Mouse (Mus musculus) right cerebral cortex, adult 18-20 months (tissue): ENCODE results near the gene Itga6.

Experiments
- DNase-seq: peaks from one replicate; pipeline ENCODE4 v3.0.0; 2022; ENCODE audit warnings: mixed read lengths

Gene Itga6

DNA sequence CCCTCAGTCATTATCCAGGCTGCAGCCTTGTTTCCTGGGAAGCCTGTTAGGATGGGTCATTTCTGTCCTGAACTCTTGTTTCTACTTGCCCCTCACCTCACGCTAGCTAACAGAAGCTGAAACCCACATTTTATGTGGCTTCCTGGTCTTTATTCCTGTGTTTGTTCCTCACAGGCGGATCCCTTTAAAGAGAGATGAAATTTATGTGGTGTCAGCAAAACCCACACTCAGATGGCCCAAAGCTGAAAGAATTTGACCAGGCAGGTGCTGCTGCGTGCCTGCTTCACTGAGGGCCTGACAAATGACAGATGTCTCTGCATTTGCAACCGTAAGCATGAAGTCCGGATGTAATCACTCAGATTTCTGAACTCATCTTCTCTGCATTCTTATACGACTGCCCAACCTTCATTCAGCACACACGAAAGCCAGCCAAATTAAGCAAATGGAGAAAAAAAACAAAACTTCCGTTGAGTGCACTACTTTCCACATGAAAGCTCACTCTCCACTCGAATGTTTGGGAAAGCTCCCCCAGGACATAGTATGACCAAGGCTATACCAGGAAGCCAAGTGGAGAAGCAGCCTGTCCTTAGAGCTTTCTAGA, 10.5 kb upstream of the Itga6 start:
- no peak for DNase-seq

DNA sequence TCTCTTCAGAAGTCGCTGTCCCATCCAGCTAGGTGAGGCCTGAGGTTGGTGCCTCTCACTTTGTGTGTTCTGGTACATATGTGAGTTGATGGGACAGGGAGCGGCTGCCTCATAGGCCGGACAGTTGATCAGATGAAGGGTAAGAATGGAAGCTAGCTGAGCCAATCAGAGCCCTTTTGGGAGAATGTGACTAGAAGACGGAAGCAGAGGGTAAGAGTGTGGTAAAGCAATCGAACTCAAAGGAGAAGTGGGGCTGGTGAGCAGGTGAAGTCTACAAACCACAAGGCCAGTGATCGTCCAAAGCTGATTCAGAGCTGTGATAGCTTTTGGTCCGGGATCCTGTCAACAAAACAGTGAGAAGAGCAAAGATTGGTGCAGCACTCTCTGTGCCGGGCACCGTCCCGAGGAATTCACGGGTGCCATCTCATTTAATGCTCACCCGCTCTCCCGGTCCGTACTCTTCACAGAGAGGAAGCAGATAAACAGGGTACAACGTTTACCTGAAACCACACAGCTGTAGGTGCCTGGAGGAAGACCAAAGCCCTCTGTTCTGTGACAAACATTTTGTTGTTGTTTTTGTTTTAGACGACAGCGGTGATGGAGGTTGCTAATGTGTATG, 9.8 kb upstream of the Itga6 start:
- no peak for DNase-seq

DNA sequence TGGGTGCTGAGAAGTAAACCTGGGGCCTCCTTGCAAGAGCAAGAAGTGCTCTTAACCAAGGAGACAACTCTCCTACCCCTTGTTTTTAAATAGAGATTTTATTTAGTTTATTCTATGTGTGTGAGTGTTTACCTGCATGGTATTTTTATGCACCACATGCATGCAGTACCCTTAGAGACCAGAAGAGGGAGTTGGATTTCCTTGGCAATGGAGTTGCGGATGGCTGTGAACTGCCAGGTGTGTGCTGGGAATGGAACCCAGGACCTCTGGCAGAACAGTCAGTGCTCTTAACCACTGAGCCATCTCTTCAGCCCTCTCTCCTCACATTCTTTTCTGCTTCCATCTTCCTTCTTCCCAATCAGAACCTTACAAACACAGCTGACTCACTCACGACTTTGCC, 9.2 kb upstream of the Itga6 start:
- DNase-seq = no peak

DNA sequence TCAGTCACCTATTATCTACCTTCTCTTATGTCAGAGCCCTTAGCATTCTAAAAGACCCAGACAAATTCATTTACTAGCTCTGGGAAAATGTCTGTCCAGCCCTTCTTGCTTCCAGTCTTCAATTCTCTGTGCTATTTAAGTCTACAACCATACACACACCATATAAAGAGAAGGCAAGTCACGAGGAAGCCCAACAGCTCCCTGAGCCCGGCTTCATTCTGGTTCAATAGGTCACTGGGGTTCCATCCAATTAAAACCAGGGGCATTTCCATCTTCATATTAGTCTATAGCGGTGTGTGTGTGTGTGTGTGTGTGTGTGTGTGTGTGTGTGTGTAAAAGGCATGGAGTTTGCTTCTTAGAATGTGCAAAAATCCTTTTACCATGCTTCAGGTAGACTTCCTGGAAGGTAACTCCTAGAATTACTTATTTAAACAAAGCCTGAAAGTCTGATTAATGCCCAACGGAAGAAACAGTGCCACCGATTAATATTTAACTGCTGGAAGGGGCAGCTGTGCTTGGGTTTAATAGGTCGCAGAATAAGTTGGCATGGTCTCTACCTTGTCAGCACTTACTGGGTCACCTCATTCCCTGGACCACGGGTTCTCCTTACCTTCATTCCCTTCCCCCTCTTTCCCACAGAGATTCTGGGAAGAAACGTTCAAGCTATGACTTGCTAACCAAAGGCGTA, 6.1 kb upstream of the Itga6 start:
- DNase-seq = no peak

DNA sequence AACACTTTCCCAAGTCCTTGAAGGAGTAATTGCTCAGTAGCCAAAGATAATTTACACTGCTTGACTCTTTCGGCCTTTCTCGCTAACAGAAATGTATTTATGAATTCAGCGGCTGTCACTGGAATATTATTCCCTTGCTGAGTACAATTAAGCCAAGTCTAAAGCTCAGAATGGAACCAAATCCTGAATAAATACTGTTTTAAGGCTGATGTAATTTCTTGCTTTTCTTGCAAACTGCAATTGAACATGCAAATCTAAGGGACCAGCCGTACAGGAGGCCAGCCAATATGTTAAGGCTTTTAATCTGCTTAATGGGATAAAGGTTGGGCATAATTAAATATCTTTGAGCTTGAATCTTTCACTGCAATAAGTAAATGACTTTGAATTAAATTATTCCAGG, 2.9 kb upstream of the Itga6 start:
- DNase-seq = no peak

DNA sequence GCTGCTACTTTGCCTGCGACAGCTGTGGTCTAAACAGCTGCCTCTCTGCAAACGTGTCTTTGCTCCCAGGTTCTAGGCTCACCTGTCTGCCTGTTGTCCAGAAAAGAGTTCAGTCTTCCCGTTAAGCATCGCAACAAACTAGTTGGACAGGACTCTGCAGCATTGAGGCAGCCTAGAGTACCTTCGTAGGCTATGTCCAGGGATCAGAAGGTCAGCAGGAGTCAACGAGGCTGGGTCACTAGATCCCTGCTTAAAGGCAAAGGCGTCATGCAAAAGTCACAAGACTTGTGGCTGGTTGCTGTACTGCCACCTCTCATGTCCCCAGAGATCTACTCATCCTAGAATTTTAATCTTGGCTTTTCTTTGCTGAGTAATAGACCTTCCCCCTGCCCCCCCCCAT, 2.0 kb upstream of the Itga6 start:
- DNase-seq = no peak

DNA sequence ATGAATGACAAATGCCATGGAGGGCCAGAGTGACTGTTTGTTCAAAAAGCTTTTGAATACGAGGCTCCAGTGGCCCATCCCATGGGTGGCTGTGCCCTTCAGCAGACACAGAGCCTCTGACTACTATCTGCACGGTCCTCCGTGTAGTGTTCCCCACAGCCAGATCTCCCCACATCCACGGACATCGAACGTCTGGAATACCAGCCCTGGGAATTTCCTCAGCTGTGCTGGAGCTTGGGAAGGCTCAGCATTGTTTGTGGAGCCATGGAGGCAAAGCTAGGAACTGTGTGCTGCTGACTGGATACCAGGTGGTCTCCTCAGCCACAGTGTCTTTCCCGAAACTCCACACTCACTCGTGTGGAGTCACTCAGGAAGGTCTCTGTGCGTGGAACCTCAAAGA, 1.1 kb upstream of the Itga6 start:
- no peak for DNase-seq

DNA sequence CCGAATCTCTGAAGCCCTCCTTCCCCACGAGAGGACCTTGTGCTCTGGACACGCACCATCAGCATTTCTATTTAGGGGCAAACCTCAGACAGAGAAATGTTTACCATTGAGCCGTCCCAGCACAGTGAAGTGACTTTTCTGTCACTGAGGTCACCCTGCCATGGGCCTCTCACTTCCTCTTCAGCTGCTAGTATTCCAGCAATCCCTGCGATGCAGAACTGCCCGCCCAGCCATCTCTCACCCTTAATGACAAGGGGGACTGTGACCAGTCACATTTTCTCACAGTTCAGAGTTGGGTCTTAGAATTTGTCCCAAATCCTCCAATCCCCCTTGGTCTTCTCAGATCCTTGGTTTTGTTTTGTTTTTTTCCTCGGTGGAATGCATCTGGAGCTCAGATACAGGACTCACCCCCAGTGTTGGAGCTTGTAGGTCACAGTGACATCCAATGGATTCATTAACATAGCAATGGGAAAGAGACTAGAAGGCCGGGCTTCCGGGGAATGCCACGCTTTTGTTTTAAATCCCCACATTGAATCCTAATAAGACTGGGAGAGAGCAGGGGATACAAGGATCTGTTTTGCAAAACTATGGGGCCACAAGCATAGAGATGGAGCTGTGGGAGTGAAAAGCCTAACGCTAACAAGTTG, 432 bp upstream of the Itga6 start:
- DNase-seq = no peak

DNA sequence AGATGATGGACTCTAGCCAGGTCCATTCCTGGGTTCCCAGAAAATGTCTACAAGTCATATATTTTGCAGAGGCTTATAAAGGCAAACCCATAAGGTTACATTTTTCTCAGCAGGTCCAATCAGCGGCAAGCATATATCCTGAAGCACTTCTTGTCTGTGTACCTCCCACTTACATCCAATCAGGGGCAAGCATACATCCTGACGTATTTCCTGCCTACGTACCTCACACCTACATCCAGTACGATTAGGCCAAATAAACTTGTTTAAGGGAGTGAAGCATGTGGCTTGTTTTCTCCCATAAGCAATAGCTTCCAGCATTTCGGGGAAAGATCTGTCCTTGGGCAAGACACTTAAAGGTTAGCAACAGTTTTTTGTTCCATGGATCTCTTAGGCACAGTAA, 3.0 kb downstream of the Itga6 start:
- DNase-seq = no peak

DNA sequence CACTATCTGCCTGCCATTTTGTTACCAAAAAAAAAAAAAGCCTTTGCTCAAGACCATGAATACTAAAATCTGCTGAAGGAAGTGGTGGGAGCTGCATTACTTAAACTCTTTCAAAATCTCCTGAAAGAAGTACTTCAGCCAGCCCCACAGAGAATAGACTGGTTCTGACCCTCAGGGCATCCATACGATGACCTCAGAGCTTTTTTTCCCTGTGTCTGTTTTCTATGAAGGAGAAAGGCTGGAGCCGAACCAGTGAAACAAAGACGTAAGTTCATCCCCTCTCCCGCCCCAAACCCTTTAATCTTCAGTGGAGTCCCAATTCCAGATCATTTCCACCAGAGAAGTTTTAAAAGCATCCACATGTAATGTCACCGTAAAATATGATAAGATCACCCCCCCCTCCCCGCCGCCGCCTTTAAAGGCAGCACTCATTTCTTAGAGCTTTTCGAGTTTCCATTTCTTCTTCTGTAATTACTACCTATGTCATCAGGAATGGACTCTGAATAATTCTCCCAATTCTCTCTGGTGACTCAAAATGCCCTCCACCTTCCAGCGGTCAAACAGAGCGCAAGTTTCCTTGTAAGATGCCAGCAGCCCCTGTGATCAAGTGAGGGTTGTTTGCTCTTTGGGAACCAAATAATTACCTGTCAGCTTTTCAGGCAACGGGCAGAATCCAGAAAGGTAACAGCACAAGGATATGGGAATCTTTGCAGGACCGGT, 4.1 kb downstream of the Itga6 start:
- no peak for DNase-seq

DNA sequence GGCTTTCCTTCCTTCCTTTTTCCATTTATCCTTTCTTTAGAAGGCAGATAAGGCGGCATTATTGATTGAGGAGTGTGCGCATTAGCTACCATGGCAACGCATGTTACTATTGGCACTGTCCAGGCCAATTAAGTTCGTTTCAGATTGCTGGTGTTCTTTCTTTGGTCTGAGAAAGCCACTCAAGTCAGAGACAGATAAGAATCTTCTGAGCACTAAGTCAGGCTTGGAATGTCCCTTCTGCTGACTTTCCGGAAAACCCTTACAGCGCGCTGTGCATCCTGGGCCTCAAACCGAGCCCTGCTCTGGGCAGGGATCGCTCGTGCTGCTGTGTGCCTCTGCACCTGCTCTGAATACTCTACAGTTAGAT, 4.7 kb downstream of the Itga6 start:
- DNase-seq = no peak

DNA sequence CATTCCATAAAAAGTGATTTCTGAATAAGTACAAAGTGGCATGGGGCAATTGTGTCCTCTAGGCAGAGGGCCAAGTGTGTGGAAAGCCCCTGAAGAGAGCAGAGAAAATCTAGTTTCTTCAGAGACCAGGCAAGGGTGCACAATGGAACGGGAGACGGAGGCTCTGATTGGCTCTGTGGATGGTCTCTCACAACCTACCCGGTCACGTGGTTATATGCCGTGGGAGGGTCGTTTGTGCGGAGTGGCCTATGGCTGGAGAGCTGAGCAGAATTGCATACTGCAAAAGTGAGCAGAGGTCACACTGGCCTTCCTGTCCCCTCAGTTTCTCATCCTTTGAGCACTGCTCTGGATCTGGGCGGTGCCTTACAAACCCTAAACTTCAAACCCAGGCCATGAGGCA, 5.9 kb downstream of the Itga6 start:
- DNase-seq = no peak

DNA sequence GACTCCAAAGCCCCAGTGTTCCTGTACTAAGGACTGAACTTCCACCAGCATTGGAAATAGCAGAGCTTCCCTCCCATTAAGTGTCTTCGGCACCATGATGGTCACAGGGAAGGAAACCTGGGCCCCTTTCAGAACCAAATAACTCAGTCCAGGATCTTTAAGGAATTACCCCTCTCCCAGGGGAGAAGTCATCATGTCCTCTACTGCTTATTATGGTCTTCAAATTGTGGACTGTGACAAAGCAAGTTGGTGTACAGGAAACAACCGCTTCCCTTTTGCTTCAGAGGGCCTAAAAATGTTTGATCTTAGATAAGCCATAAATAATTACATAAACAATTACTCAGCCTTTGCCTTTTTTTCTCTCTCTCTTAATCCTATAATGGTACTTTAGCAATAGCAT, 6.4 kb downstream of the Itga6 start:
- no peak for DNase-seq

DNA sequence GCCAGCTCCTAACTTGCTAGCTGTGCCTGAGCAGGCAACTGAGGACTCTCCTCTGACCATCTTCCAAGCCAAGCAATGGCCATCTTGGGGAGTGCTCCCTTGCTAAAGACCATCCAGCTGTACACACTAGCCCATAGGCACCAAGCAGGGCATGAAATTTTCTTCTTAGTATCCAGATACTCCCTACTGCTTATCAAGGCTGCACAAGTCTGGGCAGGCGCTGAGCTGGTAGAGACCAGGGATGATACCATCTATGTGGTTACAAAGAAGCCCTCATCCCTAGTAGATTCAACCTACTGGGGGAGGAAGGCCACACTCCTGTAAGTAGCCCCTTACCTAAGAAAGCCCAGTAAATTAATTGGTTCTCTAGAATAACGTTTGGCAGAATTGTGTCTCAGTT, 7.0 kb downstream of the Itga6 start:
- DNase-seq = no peak

DNA sequence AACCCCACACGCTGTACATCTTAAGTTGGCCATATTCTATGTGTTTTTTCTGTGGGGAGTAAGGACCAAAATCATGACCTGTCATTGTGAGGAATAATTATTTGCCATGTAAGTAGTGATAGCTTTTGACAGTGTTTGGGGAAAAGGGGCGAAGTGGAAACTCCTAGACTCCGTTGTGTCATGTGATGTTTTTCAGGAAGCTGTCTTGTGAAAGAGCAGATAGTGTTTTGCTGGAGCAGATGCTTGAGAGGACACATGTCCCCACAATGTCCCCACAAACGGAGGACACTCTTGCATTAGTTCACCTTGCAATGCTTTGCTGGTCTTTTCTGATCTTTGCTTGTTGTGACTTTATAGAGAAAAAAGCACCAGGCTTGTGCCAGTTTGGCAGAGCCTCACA, 7.7 kb downstream of the Itga6 start:
- DNase-seq = no peak

DNA sequence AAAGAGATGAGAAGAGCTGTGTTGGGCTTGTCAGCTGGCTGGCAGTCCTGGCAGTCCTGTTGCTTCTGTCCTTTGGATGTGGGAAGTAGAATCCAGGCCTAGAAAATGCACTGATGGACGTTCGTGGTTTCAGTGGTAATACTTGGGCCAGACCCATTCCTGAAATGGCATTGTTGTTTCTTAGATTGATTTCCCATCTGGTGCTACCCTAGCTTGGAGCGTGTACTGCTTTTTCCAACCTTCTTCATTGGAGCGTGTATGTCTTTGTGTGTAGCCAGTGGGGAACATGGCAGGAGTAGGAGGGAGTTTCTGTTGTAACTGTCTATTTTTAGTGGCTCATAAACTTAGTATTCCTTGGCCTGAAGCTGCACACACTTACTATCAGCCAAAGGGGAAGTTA, 10.3 kb downstream of the Itga6 start:
- no peak for DNase-seq

DNA sequence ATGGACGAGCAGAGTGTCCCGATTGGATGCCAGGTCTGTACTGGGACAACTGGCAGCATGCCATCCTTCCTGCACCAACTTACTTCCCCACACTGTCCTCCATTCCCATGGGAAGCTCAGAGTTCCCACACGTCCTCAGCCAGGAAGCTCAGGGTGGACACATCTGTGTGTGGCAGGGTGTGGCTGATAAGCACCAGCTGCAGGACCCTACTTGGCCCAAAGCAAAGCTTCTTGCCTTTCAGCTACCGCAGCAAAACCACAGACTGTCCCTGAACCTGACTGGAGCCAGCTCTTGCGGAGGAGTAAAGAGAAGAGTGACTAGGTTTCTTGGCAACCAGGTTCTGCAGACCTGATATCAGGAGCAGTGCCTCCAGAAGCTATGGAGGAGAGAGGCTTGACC, 11.7 kb downstream of the Itga6 start:
- DNase-seq = no peak

DNA sequence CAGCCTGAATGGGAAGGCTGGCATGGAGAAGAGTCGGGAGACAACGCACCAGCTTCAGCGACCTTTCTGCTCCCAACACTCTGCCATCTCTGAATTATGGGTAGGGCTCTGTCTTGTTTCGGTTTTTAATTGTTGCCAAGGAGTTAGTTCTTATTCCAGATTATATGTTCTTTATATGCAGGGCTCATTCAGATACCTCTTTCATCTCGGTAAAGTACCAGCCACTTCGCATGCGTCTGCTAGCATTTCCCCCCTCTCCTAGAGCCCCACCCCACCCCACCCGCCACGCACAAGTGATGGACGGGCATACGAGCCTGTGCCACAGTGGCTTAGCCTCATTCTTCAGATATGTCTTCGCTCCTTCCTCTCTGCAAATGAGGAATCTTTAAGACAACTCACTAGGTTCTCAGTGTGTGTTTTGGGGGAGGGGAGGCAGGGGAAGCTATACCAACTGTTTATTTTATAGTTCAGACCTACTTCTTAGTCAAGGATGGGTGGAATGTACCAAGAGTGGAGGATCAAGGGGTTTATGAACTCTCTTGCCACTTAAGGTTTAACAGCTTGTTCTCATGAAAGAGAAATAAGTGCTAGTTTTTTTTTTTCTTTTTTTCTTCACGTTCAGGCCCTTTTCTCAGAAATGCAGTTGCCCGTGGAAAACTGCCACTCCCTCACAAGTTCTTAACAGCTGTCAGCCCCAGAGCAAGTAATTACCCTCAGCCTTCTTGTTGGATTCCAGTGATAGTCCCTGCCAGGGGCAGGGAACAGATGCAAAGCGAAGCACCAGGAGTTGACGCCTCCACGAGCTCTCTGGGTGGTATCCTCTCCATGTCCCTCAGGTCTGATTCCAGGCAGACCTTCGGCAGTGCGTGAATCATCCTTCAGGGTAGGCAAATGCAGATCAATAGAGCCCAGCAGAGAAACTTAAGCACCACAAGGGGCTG, 13.4 kb downstream of the Itga6 start:
- no peak for DNase-seq

DNA sequence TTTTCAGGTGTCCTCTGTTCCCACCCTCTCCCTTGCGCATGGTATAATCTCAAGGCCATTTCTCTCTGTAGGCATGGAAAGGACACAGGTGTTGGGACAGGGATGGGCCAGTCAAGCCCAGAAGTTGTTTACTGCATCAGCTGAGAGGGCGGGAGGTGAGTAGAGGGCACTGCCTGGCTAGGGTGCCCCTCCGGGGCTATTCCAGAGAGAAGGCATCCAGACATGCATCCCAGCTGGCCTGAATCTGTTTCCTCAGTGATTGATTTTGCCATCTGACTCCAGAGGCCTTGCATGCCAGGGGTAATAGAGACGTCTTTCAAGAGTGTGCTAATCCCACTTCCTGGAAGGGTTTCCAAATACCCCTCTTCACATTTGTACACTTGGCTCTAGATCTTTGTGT, 14.7 kb downstream of the Itga6 start:
- DNase-seq = no peak

DNA sequence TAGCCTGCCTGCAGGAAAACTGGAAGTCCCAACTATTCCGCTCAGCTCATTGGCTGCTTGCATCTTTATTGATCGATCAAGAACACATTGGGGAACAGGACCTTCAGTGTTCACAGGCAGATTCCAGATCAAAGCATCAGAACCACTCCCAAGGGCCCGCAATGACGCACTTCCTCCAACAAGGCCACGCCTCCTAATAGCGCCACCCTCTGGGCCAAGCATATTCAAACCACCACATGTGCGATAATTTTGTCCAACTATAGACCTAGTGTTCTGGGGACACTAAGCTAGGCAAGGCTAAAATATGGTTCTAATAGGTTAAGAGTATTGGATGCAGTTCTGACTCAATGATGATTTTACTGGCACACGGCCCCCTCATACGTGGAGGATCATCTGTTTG, 15.7 kb downstream of the Itga6 start:
- DNase-seq = no peak

DNA sequence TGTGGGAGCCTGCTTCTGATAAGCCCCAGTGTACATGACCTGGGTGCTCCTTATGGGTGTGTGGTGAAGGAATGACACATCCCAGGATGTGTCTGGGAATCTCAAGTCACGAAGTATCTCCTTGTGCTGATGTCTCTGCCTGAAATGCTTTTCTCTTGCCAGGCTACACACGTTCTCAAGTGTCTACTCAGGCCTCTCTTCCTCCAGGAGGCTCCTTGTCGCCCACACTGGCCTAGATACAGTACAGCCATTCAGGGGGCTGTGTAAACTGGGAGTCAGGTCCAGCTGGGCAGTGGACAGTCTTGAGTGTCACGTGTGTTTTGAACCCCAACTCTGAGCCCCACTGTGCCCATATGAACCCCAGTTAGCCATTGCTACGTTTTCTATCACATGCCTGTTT, 19.1 kb downstream of the Itga6 start:
- no peak for DNase-seq

DNA sequence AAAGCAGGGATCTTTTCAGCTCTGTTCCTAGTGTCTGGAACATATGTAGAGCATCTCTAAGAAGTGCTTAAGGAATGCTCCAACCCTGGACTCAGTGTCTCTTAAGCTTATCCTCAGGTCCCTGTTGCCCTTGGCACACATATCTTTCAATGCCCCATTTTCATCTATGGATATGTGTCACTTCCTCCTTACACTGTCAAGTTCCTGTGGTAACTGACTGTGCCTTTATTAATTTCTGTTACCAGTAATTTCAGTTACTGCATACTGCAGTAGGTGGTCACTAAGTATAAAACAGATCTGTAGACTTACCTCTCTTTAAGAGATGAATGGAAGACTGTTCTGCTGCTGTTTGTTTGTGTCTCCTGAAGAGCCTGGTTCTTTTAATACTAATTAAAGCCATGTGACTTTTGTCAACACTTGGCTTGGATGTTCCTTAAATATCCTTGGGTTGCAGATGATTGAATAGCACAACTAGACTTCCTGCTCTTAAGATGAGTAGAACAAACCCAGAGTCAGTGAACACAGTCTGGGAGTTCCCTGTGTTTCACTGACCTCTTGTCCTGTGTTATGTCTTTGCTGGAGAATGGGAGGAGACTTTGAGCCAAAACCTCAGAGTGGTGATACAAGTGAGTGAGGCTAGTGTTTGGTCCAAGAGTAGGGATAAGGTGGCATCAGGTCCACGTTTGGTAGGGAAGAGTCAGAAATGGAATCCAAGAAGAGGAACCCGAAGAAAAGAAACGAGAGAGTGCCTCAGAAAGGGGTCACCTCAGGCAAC, 19.7 kb downstream of the Itga6 start:
- DNase-seq = no peak
